Mouse (Mus musculus) stomach, embryonic 14.5 days (tissue): ENCODE measurements around the gene Mtcl1. TPM values are rescaled to one million over a fixed set of nuclear protein-coding genes. Genes with fewer than 3 reads are reported as not detected.

Experiments used
- ATAC-seq: fragments of 200-750 bp; cut with Nextera tagmentation; 2 replicates; pipeline ENCODE4 v1.8.0; 2017; ENCODE audit warnings: low read depth, moderate TSS enrichment; ENCODE audit not compliant: insufficient number of reproducible peaks, insufficient read depth, low FRiP score
- H3K27ac ChIP-seq: fragments of 300-500 bp; sonication (generic); 2 replicates; pipeline ENCODE4 v1.5.1; 2014; ENCODE audit warnings: mild to moderate bottlenecking, low read length, moderate library complexity, mixed read lengths
- H3K27me3 ChIP-seq: fragments of 300-500 bp; sonication (generic); 2 replicates; pipeline ENCODE4 v1.6.1; 2014; ENCODE audit warnings: low read length, control low read depth, mixed read lengths; ENCODE audit not compliant: control insufficient read depth, insufficient read depth
- H3K36me3 ChIP-seq: fragments of 300-500 bp; sonication (generic); 2 replicates; pipeline ENCODE4 v1.6.1; 2014; ENCODE audit warnings: mild to moderate bottlenecking, control low read depth, low read length, moderate library complexity, mixed read lengths; ENCODE audit not compliant: control insufficient read depth, insufficient read depth
- H3K4me1 ChIP-seq: fragments of 300-500 bp; sonication (generic); 2 replicates; pipeline ENCODE4 v1.6.1; 2014; ENCODE audit warnings: low read length, control low read depth, mixed read lengths; ENCODE audit not compliant: control insufficient read depth, insufficient read depth
- H3K4me2 ChIP-seq: fragments of 300-500 bp; sonication (generic); replicated peaks from 2 replicates; pipeline ENCODE4 v1.6.1; 2014; ENCODE audit warnings: low read depth, low read length, control low read depth
- H3K4me3 ChIP-seq: fragments of 300-500 bp; sonication (generic); 2 replicates; pipeline ENCODE4 v1.5.1; 2014; ENCODE audit warnings: low read depth, low read length, control low read depth
- H3K9ac ChIP-seq: fragments of 300-500 bp; sonication (generic); replicated peaks from 2 replicates; pipeline ENCODE4 v1.6.1; 2014; ENCODE audit warnings: low read depth, mild to moderate bottlenecking, control low read depth, low read length, moderate library complexity, mixed read lengths
- H3K9me3 ChIP-seq: fragments of 300-500 bp; sonication (generic); 2 replicates; pipeline ENCODE4 v1.6.1; 2016; ENCODE audit warnings: low read depth, low read length, control low read depth; ENCODE audit not compliant: control insufficient read depth
- WGBS: fragments of 180-500 bp; shearing (Covaris S2); extraction: QIAGEN DNeasy Blood & Tissue Kit; methylation state at CpG from one replicate; pipeline ENCODE4 v1.1.7; 2014; 5-methylcytosine and 5-hydroxymethylcytosine counted together
- polyA plus RNA-seq: library from polyadenylated mRNA; unstranded; fragments of >200 nt; fragmentation: Nextera tagmentation; extraction: Ambion mirVana; gene quantifications from 2 replicates; pipeline ENCODE4 v1.2.1, GENCODE M21; 2014

The Mtcl1 gene
- polyA plus RNA-seq, 1 experiment from 2014 or later = 14.7 TPM

GRCm38 (mm10) chr17:66357171-66358025, 92.2 kb downstream of the Mtcl1 start:
- H3K9me3 ChIP-seq = no peaks in the 10 kb centered on the region
- no peak overlapping the region for H3K4me3 ChIP-seq
- ATAC-seq = no peak
- 72% methylated on average over 9 of the region's 9 CpGs for WGBS
- H3K4me2 ChIP-seq = no peak overlapping the region
- H3K9ac ChIP-seq = no peak overlapping the region
- H3K27me3 ChIP-seq = no peaks in the 10 kb centered on the region
- no peaks in the 10 kb centered on the region; the same call in 1 of the 2 replicates for H3K36me3 ChIP-seq
- H3K27ac ChIP-seq = no peak overlapping the region
- H3K4me1 ChIP-seq = peaks cover 2% of the 10 kb centered on the region; the same call in 1 of the 2 replicates

GRCm38 (mm10) chr17:66353907-66354306, 95.6 kb downstream of the Mtcl1 start:
- no peaks in the 10 kb centered on the region for H3K27me3 ChIP-seq
- H3K4me1 ChIP-seq = peaks cover 2% of the 10 kb centered on the region; the same call in 1 of the 2 replicates
- no peaks in the 10 kb centered on the region for H3K9me3 ChIP-seq
- H3K4me3 ChIP-seq = no peak overlapping the region
- no peak overlapping the region for H3K27ac ChIP-seq
- no peak overlapping the region for H3K9ac ChIP-seq
- WGBS = 68% methylated on average over 13 of the region's 14 CpGs
- no peak overlapping the region for H3K4me2 ChIP-seq
- no peaks in the 10 kb centered on the region; the same call in 1 of the 2 replicates for H3K36me3 ChIP-seq
- ATAC-seq = no peak

- Histone ChIP-seq H3K4me1 (peaks cover 2% of the 10 kb centered on the region; the same call in 1 of the 2 replicates), H3K9me3 (no peaks in the 10 kb centered on the region), H3K9ac (no peak overlapping the region), H3K4me2 (no peak overlapping the region), H3K36me3 (no peaks in the 10 kb centered on the region; the same call in 1 of the 2 replicates), H3K27me3 (no peaks in the 10 kb centered on the region), H3K27ac (no peak overlapping the region), H3K4me3 (no peak overlapping the region)
- no peak for ATAC-seq
- 35% methylated on average over 20 of the region's 20 CpGs for WGBS
These were observed 96.5 kb downstream of the Mtcl1 start for GRCm38 (mm10) chr17:66352847-66353643.

- H3K4me2 ChIP-seq = no peak overlapping the region
- no peaks in the 10 kb centered on the region for H3K9me3 ChIP-seq
- peaks cover 2% of the 10 kb centered on the region; the same call in 1 of the 2 replicates for H3K4me1 ChIP-seq
- H3K27ac ChIP-seq = no peak overlapping the region
- 54% methylated on average over 6 of the region's 6 CpGs for WGBS
- H3K27me3 ChIP-seq = no peaks in the 10 kb centered on the region
- H3K4me3 ChIP-seq = no peak overlapping the region
- no peaks in the 10 kb centered on the region for H3K36me3 ChIP-seq
- no peak overlapping the region for H3K9ac ChIP-seq
- no peak for ATAC-seq
These were observed 97.3 kb downstream of the Mtcl1 start for GRCm38 (mm10) chr17:66352219-66352618.

- H3K4me2 ChIP-seq = no peak overlapping the region
- H3K4me1 ChIP-seq = peaks cover 2% of the 10 kb centered on the region; the same call in 1 of the 2 replicates
- H3K27me3 ChIP-seq = no peaks in the 10 kb centered on the region
- H3K36me3 ChIP-seq = no peaks in the 10 kb centered on the region
- 84% methylated on average over 11 of the region's 11 CpGs for WGBS
- no peak overlapping the region for H3K9ac ChIP-seq
- no peak overlapping the region for H3K27ac ChIP-seq
- H3K9me3 ChIP-seq = no peaks in the 10 kb centered on the region
- H3K4me3 ChIP-seq = no peak overlapping the region
- ATAC-seq = no peak
These were observed 98.9 kb downstream of the Mtcl1 start for GRCm38 (mm10) chr17:66350689-66351088.

GRCm38 (mm10) chr17:66350127-66350526, 99.4 kb downstream of the Mtcl1 start:
- Histone ChIP-seq H3K4me2 (no peak overlapping the region), H3K9me3 (no peaks in the 10 kb centered on the region), H3K36me3 (no peaks in the 10 kb centered on the region), H3K4me3 (no peak overlapping the region), H3K27ac (no peak overlapping the region), H3K4me1 (peaks cover 2% of the 10 kb centered on the region; the same call in 1 of the 2 replicates), H3K27me3 (no peaks in the 10 kb centered on the region), H3K9ac (no peak overlapping the region)
- WGBS = 70% methylated on average over 15 of the region's 15 CpGs
- ATAC-seq = no peak

- no peak for ATAC-seq
- H3K27ac ChIP-seq = no peak overlapping the region
- peaks cover 5% of the 10 kb centered on the region; the same call in 1 of the 2 replicates for H3K36me3 ChIP-seq
- no peak overlapping the region for H3K9ac ChIP-seq
- no peak overlapping the region for H3K4me2 ChIP-seq
- no peaks in the 10 kb centered on the region for H3K4me1 ChIP-seq
- 67% methylated on average over 11 of the region's 11 CpGs for WGBS
- no peaks in the 10 kb centered on the region for H3K9me3 ChIP-seq
- no peak overlapping the region for H3K4me3 ChIP-seq
- H3K27me3 ChIP-seq = no peaks in the 10 kb centered on the region
These were observed 103.2 kb downstream of the Mtcl1 start for GRCm38 (mm10) chr17:66346378-66346777.

- no peak overlapping the region for H3K4me3 ChIP-seq
- H3K36me3 ChIP-seq = peaks cover 5% of the 10 kb centered on the region; the same call in 1 of the 2 replicates
- H3K4me2 ChIP-seq = no peak overlapping the region
- ATAC-seq = no peak
- H3K9ac ChIP-seq = no peak overlapping the region
- no peak overlapping the region for H3K27ac ChIP-seq
- no peaks in the 10 kb centered on the region for H3K27me3 ChIP-seq
- no peaks in the 10 kb centered on the region for H3K9me3 ChIP-seq
- WGBS = 82% methylated on average over 15 of the region's 15 CpGs
- no peaks in the 10 kb centered on the region for H3K4me1 ChIP-seq
These were observed 103.9 kb downstream of the Mtcl1 start for GRCm38 (mm10) chr17:66345680-66346079.
